Mouse (Mus musculus): Measurements from ENCODE around the gene Fam222a.

GRCm38 (mm10) chr5:114584293-114585104 lies 16.7 kb downstream of the Fam222a start:
- TF ChIP-seq CTCF (IDR thresholded peaks at IDR 0.05; ENCODE audit: low read depth) (no peak), EP300 (IDR thresholded peaks at IDR 0.05; ENCODE audit: low read depth) (no peak)
